Mouse (Mus musculus) megakaryocyte, embryonic 14.5 days (primary cell): ENCODE results near the gene Bfsp1. TPM values are rescaled to one million over a fixed set of nuclear protein-coding genes. Genes with fewer than 3 reads are reported as not detected.

Source experiments
- H3K27me3 ChIP-seq: replicated peaks from 2 replicates; pipeline ENCODE3; 2012; ENCODE audit warnings: inconsistent platforms
- H3K36me3 ChIP-seq: replicated peaks from 2 replicates; pipeline ENCODE3; 2012; ENCODE audit warnings: low read length, inconsistent platforms, mixed read lengths
- H3K4me1 ChIP-seq: 2 replicates; pipeline ENCODE4 v1.6.1; 2012; ENCODE audit warnings: inconsistent platforms
- H3K4me3 ChIP-seq: replicated peaks from 2 replicates; pipeline ENCODE3; 2012; ENCODE audit warnings: moderate library complexity, mild to moderate bottlenecking, inconsistent platforms
- H3K9me3 ChIP-seq: 2 replicates; pipeline ENCODE4 v1.6.1; 2012; ENCODE audit warnings: inconsistent platforms
- FLI1 ChIP-seq: IDR thresholded peaks from 2 replicates; pipeline ENCODE4 v1.6.1; 2012; ENCODE audit warnings: low read length, inconsistent platforms, mixed read lengths
- GATA1 ChIP-seq: IDR thresholded peaks from 3 replicates; pipeline ENCODE4 v1.6.1; 2012; ENCODE audit warnings: mixed read lengths, low read length, inconsistent platforms, borderline replicate concordance
- polyA plus RNA-seq: library from polyadenylated mRNA; stranded (reverse); fragments of >175 nt; gene quantifications from 2 replicates; pipeline ENCODE4 v1.2.3, GENCODE M21; 2012; ENCODE audit warnings: low replicate concordance; ENCODE audit not compliant: insufficient read depth

Bfsp1 gene
- polyA plus RNA-seq, 1 experiment: 0.31 TPM

- TF ChIP-seq GATA1: no peak
- TF ChIP-seq FLI1: no peak
- no peaks in the 10 kb centered on the region for H3K9me3 ChIP-seq
- H3K36me3 ChIP-seq: no peaks in the 10 kb centered on the region
- no peak overlapping the region for H3K4me3 ChIP-seq
- no peaks in the 10 kb centered on the region for H3K4me1 ChIP-seq
- peaks cover 7% of the 10 kb centered on the region for H3K27me3 ChIP-seq
Measured at GRCm38 (mm10) chr2:143806140-143806923, 56.6 kb downstream of the Bfsp1 start.

DNA sequence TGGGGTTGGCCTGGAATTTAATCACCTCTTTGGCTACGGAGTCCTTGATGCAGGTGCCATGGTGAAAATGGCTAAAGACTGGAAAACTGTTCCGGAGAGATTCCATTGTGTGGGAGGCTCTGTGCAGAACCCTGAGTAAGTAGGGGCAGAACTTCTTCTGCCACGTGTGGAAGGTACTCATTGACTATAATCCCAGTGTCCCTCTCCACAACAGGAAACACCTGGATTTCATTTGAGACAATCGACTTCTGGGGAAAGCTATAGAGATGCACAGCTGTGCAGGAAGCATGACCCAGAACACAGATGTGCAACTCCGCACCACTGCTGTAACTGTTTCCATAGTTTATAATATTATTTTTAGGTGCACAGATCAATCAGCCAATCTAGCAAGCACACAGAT is 61.9 kb downstream of the Bfsp1 start:
- TF ChIP-seq FLI1 (no peak), GATA1 (no peak)
- H3K27me3 ChIP-seq: peaks cover 4% of the 10 kb centered on the region
- no peak overlapping the region for H3K4me3 ChIP-seq

DNA sequence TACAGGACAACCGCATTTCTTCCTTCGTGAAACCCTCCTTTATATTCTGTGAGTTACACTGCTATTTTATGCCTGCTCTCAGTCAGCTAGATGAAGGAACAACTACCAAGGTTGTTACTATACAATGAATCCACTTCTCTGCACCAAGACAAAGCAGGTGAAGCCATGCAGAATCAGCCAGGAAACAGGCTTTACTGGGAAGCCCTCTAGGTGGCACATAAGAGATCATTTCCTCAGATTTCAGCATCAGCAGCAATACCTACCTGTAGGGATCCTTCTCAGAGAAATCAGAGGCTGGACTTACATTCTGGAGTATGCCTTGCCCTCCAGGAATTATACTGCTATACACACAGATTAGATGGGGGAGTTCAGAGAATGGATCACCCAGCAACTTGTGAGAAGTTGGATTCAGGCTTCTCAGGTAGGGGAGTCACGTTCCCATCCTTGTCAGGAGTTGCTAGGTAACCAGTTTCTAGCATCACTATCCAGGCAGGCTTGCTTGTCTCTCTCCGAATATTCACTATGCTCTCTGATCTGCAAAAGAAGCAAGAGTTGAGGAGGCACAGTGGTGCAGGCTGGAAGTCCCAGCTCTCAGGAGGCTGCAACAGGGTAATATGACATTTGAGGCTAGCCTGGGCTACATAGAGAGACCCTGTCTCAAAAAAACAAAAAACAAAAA is 66.5 kb downstream of the Bfsp1 start:
- Histone ChIP-seq H3K9me3 (no peaks in the 10 kb centered on the region), H3K4me1 (no peaks in the 10 kb centered on the region), H3K4me3 (no peak overlapping the region), H3K27me3 (peaks cover 3% of the 10 kb centered on the region), H3K36me3 (no peaks in the 10 kb centered on the region)
- TF ChIP-seq FLI1: no peak
- no peak for TF ChIP-seq GATA1

More for the DNA sequence above, 61.9 kb downstream of the Bfsp1 start:
- no peaks in the 10 kb centered on the region for H3K36me3 ChIP-seq
- H3K9me3 ChIP-seq: no peaks in the 10 kb centered on the region
- no peaks in the 10 kb centered on the region for H3K4me1 ChIP-seq

DNA sequence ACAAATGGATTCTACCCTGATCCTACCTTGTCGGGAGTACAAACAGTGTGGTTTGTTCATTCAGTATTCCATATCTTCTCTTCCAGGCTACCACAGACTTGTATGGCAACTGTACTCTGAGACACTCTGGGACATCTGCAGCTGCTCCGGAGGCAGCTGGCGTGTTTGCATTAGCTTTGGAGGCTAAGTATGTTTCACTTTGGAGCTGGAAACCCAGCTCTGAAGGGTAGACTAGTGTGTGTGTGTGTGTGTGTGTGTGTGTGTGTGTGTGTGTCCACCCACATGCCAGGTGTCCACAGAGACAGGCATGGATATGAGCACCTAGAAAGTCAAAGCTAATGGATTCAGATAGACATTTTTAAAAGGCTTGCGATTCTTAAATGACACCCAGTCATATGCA is 67.1 kb downstream of the Bfsp1 start:
- TF ChIP-seq GATA1 (no peak), FLI1 (no peak)
- Histone ChIP-seq H3K36me3 (no peaks in the 10 kb centered on the region), H3K9me3 (no peaks in the 10 kb centered on the region), H3K4me3 (no peak overlapping the region), H3K4me1 (no peaks in the 10 kb centered on the region), H3K27me3 (peaks cover 3% of the 10 kb centered on the region)

DNA sequence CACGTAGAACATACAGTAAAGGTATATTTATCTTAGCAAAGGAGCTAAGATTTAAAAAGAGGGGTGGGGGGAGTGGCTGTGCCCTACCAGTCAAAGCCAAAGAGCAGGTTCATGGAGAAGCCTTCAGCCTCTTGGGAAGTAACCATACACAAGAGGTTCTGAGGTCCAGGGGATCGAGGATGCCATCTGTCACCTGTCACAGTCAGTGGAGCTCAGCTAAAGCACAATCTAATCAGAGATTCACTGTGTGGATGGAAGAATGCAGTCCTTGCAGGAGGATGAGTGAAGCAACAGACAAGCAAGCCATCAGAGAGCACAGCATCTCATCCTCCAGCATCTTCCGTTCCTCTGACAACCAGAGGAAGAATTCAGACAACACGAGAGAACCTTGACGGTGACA is 73.1 kb downstream of the Bfsp1 start:
- TF ChIP-seq FLI1: no peak
- no peak for TF ChIP-seq GATA1

GRCm38 (mm10) chr2:143780310-143780709 is 82.7 kb downstream of the Bfsp1 start:
- TF ChIP-seq FLI1 (no peak), GATA1 (no peak)
- H3K9me3 ChIP-seq: no peaks in the 10 kb centered on the region
- no peaks in the 10 kb centered on the region for H3K4me1 ChIP-seq
- no peaks in the 10 kb centered on the region for H3K36me3 ChIP-seq
- no peak overlapping the region for H3K4me3 ChIP-seq
- no peaks in the 10 kb centered on the region for H3K27me3 ChIP-seq

More for the DNA sequence above, 73.1 kb downstream of the Bfsp1 start:
- Histone ChIP-seq H3K36me3 (no peaks in the 10 kb centered on the region), H3K27me3 (peaks cover 9% of the 10 kb centered on the region), H3K4me3 (no peak overlapping the region), H3K9me3 (no peaks in the 10 kb centered on the region), H3K4me1 (no peaks in the 10 kb centered on the region)

Other genes with a start within 250 kb of the Bfsp1 start
- 3.6 and 18.3 TPM in 2 replicates for gene Dstn, start 52.1 kb upstream of the Bfsp1 start, polyA plus RNA-seq
- 84.2 and 386 TPM in 2 replicates for gene Rrbp1, start 148.1 kb upstream of the Bfsp1 start, polyA plus RNA-seq
- gene Banf2, start 169.9 kb upstream of the Bfsp1 start, polyA plus RNA-seq: not detected in 2 replicates